Mouse (Mus musculus): ENCODE data around the gene Cc2d1a.

DNA sequence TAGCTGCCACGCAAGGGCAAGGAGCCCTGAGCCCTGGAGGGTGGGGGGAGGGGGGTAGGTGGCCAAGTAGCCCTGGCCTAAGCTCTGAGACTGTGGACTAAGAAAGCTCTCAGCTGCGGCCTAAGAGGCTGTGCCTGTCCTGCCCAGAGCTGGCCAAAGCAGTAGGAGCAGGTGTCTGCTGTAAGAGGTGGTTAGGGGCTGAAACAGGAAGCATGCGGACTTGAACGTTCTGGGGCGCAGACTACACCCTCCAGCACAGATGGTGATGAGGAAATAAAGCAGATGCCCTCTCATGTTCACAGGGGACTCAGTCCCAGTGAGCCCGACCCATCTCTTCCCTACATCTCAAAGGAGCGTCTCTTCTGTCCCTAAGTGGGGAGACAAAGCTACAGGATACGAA lies 15.5 kb downstream of the Cc2d1a start:
- TF ChIP-seq HCFC1 (IDR thresholded peaks at IDR 0.05; ENCODE audit: borderline replicate concordance, insufficient read depth, low read length) (no peak), CHD2 (IDR thresholded peaks at IDR 0.05; ENCODE audit: low read depth, low read length) (no peak), ZNF384 (IDR thresholded peaks at IDR 0.05; ENCODE audit: low read depth, low read length) (no peak)

Data from ES-E14 (cell line).